Comparison of ENCODE assay signal across 8 mouse cellular contexts in the genomic region with DNA sequence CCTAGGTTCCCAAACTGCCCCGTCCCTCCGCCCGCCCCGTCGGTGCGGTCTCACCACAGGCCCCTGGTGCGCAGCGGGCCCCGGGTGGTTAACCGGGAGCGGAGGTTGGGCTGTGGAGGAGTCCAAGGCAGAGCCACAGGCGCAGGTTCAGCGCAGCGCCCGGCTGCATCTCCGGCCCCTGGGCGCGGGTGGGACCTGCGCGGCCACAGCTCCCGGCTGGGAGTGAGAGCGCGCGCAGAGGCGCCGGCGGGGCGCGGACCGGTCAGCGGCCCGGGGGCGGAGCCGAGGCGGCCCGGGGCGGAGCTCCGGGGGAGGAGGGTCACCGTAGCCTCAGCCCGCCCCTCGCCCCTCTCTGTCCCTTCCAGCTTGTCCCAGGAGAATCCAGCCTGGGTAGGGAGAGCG. TPM values are rescaled to one million over a fixed set of nuclear protein-coding genes. Genes with fewer than 3 reads are reported as not detected.
DNase-seq lines count a peak whose midpoint lies in the region; ATAC-seq and TF ChIP-seq lines count a peak whose summit lies in the region.
"Not testable (repeated sequence)": the region's sequence is repeated elsewhere in the genome, so short reads cannot be mapped to it uniquely, and the experiment has no call there.
"Had no signal": no experiment of that assay in that cellular context is flagged by ENCODE, and none has a peak within 500 bp of the region (broad histone marks: within the 10 kb centered on the region; RNA-seq: fewer than 3 reads in every experiment).

No protein-coding gene starts in this region.

- not testable (repeated sequence) for H3K36me3 ChIP-seq in heart, embryonic 13.5 days; intestine, embryonic 16.5 days (ENCODE audit: control insufficient read depth, insufficient read depth, low read length); limb, embryonic 13.5 days; neural tube, embryonic 14.5 days (ENCODE audit: control insufficient read depth, insufficient read depth, low read length)

- DNase-seq in adrenal gland, adult 18-20 months (ENCODE audit: low spot score in 2 of 2) = peak; percentile 22 to 50
- peak; percentile 33 for DNase-seq in lung, postnatal 14 days

- peak overlapping the region; percentile 58 for H3K4me3 ChIP-seq in embryonic fibroblast, embryonic 13.5 days (ENCODE audit: insufficient read depth, low read length)
- H3K4me3 ChIP-seq in heart, embryonic 13.5 days = peak overlapping the region; percentile 60
- peak overlapping the region; percentile 58 for H3K4me3 ChIP-seq in intestine, embryonic 16.5 days (ENCODE audit: low read length)
- H3K4me3 ChIP-seq in limb, embryonic 13.5 days = peak overlapping the region; percentile 48
- peak overlapping the region; percentile 28 for H3K4me3 ChIP-seq in neural tube, embryonic 14.5 days (ENCODE audit: low read depth, low read length)

- not testable (repeated sequence) for H3K27ac ChIP-seq in embryonic fibroblast, embryonic 13.5 days (ENCODE audit: insufficient read depth, low read length); heart, embryonic 13.5 days (replicated peaks); intestine, embryonic 16.5 days (ENCODE audit: low read length); limb, embryonic 13.5 days; neural tube, embryonic 14.5 days (ENCODE audit: low read depth, low read length)

- not testable (repeated sequence) for TF ChIP-seq POLR2A in embryonic fibroblast, embryonic 13.5 days (IDR thresholded peaks at IDR 0.05; ENCODE audit: low read depth, low read length)

- peak; percentile 61; the same call in 1 of the 2 replicates for ATAC-seq in heart, embryonic 13.5 days (ENCODE audit: extremely low read depth, insufficient number of reproducible peaks, low FRiP score, low TSS enrichment)
- peak; percentile 89 for ATAC-seq in intestine, embryonic 16.5 days
- peak; percentile 69; the same call in 1 of the 2 replicates for ATAC-seq in limb, embryonic 13.5 days (ENCODE audit: low FRiP score, low read depth)
- peak; percentile 49; the same call in 1 of the 2 replicates for ATAC-seq in neural tube, embryonic 14.5 days (ENCODE audit: low read depth)

- WGBS in heart, embryonic 13.5 days = under 1% methylated on average over 34 of the region's 42 CpGs
- WGBS in intestine, embryonic 16.5 days = 1% methylated on average over 34 of the region's 42 CpGs
- 0% methylated on average over 15 of the region's 42 CpGs for WGBS in limb, embryonic 13.5 days
- 1% methylated on average over 16 of the region's 42 CpGs for WGBS in neural tube, embryonic 14.5 days

- peak overlapping the region; percentile 73 for H3K9ac ChIP-seq in heart, embryonic 13.5 days
- H3K9ac ChIP-seq in intestine, embryonic 16.5 days (ENCODE audit: low read depth, low read length) = peak overlapping the region; percentile 62
- peak overlapping the region; percentile 50 for H3K9ac ChIP-seq in limb, embryonic 13.5 days
- H3K9ac ChIP-seq in neural tube, embryonic 14.5 days (replicated peaks; ENCODE audit: low read depth, low read length) = not testable (repeated sequence)

- not testable (repeated sequence) for H3K4me1 ChIP-seq in embryonic fibroblast, embryonic 13.5 days (ENCODE audit: control insufficient read depth, insufficient read depth, low read length); intestine, embryonic 16.5 days (ENCODE audit: control insufficient read depth, insufficient read depth, low read length); limb, embryonic 13.5 days; neural tube, embryonic 14.5 days (ENCODE audit: control insufficient read depth, insufficient read depth, low read length)
- H3K4me1 ChIP-seq in heart, embryonic 13.5 days = peaks cover 10% of the 10 kb centered on the region

- H3K27me3 ChIP-seq in heart, embryonic 13.5 days (replicated peaks) = peaks cover 64% of the 10 kb centered on the region
- H3K27me3 ChIP-seq in intestine, embryonic 16.5 days (replicated peaks; ENCODE audit: control insufficient read depth, insufficient read depth, low read length); neural tube, embryonic 14.5 days (ENCODE audit: control insufficient read depth, insufficient read depth, low read length): not testable (repeated sequence)
- peaks cover 73% of the 10 kb centered on the region for H3K27me3 ChIP-seq in limb, embryonic 13.5 days

- not testable (repeated sequence) for H3K9me3 ChIP-seq in heart, embryonic 13.5 days; intestine, embryonic 16.5 days (ENCODE audit: control insufficient read depth, low read length); limb, embryonic 13.5 days; neural tube, embryonic 14.5 days (ENCODE audit: control insufficient read depth, low read length)

- H3K4me2 ChIP-seq in heart, embryonic 13.5 days = peak overlapping the region; percentile 85
- H3K4me2 ChIP-seq in intestine, embryonic 16.5 days (ENCODE audit: low read depth, low read length) = peak overlapping the region; percentile 77
- H3K4me2 ChIP-seq in limb, embryonic 13.5 days (replicated peaks) = peak overlapping the region; percentile 70
- H3K4me2 ChIP-seq in neural tube, embryonic 14.5 days (ENCODE audit: low read depth, low read length) = peak overlapping the region; percentile 48

- not testable (repeated sequence) for TF ChIP-seq CTCF in embryonic fibroblast, embryonic 13.5 days (IDR thresholded peaks at IDR 0.05; ENCODE audit: borderline replicate concordance, insufficient read depth, low read length)

RNA-seq across cellular contexts. Expression of a gene that starts 22.6 kb away (rescaled TPM):
- total RNA-seq in adrenal gland, adult 18-20 months (2021) = not detected
- not detected in 2 replicates for polyA plus RNA-seq in embryonic fibroblast, embryonic 13.5 days (2011; ENCODE audit: insufficient read length, low read depth, missing spikeins)
- not detected in 2 replicates for polyA plus RNA-seq in heart, embryonic 13.5 days (2015; fragmentation: Nextera tagmentation; extraction: Ambion mirVana)
- not detected in 2 replicates for polyA plus RNA-seq in intestine, embryonic 16.5 days (2015; fragmentation: Nextera tagmentation; extraction: Ambion mirVana)
- not detected in 2 replicates for polyA plus RNA-seq in limb, embryonic 13.5 days (2015; fragmentation: Nextera tagmentation; extraction: Ambion mirVana)
- polyA plus RNA-seq in neural tube, embryonic 14.5 days (2014; fragmentation: Nextera tagmentation; extraction: Ambion mirVana) = not detected in 2 replicates
- total RNA-seq: left cerebral cortex, postnatal 14 days had no signal

RNA-seq across cellular contexts. Expression of a gene that starts 45.9 kb away (rescaled TPM):
- total RNA-seq in adrenal gland, adult 18-20 months (2021) = not detected
- polyA plus RNA-seq in embryonic fibroblast, embryonic 13.5 days (2011; ENCODE audit: insufficient read length, low read depth, missing spikeins) = not detected in 2 replicates
- not detected in 2 replicates for polyA plus RNA-seq in heart, embryonic 13.5 days (2015; fragmentation: Nextera tagmentation; extraction: Ambion mirVana)
- not detected in 2 replicates for polyA plus RNA-seq in intestine, embryonic 16.5 days (2015; fragmentation: Nextera tagmentation; extraction: Ambion mirVana)
- polyA plus RNA-seq in limb, embryonic 13.5 days (2015; fragmentation: Nextera tagmentation; extraction: Ambion mirVana) = not detected in 2 replicates
- not detected in 2 replicates for polyA plus RNA-seq in neural tube, embryonic 14.5 days (2014; fragmentation: Nextera tagmentation; extraction: Ambion mirVana)
- total RNA-seq: left cerebral cortex, postnatal 14 days had no signal
